Mouse (Mus musculus): ENCODE measurements around the gene Vmn1r32. TPM values are rescaled to one million over a fixed set of nuclear protein-coding genes. Genes with fewer than 3 reads are reported as not detected.
A peak's percentile ranks its signal among the peaks of the same experiment; 100 is the strongest.

Vmn1r32 gene
- polyA plus RNA-seq (2015; fragmentation: Nextera tagmentation; extraction: Ambion mirVana): not detected in 2 replicates

DNA sequence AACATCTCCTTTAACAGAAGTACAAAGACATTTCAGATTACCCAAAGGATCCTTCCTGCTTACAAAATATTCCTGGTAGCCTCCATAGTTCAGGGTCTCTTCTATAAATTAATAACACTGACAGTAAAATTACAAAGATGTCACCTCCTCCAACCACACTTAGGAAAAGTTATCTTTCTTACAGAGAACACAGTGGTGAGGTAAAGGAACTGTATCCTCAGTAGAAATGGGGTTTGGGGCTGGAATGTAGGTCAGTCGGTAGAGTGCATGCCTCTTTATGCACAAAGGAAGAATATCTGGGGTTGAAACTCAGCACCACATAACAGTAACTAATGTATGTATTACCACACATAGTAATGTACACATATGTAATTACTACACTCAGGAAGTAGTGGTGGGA lies at the start of gene Vmn1r32:
Vmn1r32 (minus strand) TSS at position 101 of the 400 bp plus-strand sequence.
- no peak within 1 kb of the TSS for H3K27ac ChIP-seq
- H3K27me3 ChIP-seq: no peaks in the 10 kb centered on the region
- no peak for ATAC-seq (ENCODE audit: insufficient number of reproducible peaks, low FRiP score, low TSS enrichment, low read depth)
- no peak within 1 kb of the TSS for H3K4me3 ChIP-seq
- no peaks in the 10 kb centered on the region for H3K36me3 ChIP-seq
- no peaks in the 10 kb centered on the region for H3K4me1 ChIP-seq
- H3K9ac ChIP-seq: no peak within 1 kb of the TSS
- H3K9me3 ChIP-seq: no peaks in the 10 kb centered on the region
- H3K4me2 ChIP-seq: no peak within 1 kb of the TSS
- 84% methylated on average over 1 of the region's 1 CpGs for WGBS

DNA sequence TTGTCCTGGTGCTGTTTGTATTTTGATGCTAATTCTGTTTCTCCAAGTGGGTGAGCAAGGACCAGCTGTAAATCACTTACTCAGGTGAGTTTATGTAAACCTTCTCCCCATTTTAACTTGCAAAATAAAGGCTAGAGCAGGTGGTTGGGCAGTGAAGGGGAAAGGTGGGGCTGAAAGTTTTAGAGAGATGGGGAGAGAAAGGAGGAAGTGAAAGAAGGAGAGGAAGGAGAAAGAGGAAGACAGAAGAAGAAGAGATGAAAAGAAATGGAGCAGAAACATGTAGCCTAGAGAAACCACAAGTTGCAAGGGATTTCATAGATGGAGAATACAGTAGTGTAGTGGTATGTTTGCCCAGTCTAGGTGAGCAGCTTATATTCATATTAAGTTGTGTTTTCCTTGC lies 35.9 kb upstream of the Vmn1r32 start:
- H3K36me3 ChIP-seq: no peaks in the 10 kb centered on the region

DNA sequence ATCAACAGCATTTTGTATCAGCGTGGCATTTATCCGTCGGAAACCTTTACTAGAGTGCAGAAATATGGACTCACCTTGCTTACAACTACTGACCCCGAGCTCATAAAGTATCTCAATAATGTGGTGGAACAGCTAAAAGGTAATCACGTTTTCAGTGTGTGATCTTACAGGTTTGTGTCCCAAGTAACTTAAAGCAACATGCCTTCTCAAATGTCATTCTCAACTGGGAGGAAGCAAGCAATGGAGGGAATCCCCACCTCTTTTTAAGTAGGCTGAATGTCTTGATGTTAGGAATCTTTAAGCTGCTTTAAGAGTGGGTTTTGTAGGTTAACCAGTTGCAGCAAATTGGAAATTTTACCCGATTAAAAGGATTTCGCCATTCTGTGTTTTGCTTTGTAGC lies 23.9 kb downstream of the Vmn1r32 start:
- 14% methylated on average over 7 of the region's 7 CpGs for WGBS
- Histone ChIP-seq H3K9me3 (no peaks in the 10 kb centered on the region), H3K4me1 (peaks cover 11% of the 10 kb centered on the region), H3K27me3 (no peaks in the 10 kb centered on the region), H3K4me3 (peak overlapping the region; percentile 69), H3K36me3 (peaks cover 9% of the 10 kb centered on the region), H3K9ac (peak overlapping the region; percentile 48; the same call in 1 of the 2 replicates), H3K4me2 (peak overlapping the region; percentile 68), H3K27ac (peak overlapping the region; percentile 91; the same call in 1 of the 2 replicates)
- ATAC-seq (ENCODE audit: insufficient number of reproducible peaks, low FRiP score, low TSS enrichment, low read depth): no peak

More for the DNA sequence above, 35.9 kb upstream of the Vmn1r32 start:
- ATAC-seq (ENCODE audit: insufficient number of reproducible peaks, low FRiP score, low TSS enrichment, low read depth): no peak
- no peaks in the 10 kb centered on the region for H3K27me3 ChIP-seq
- no peak overlapping the region for H3K4me2 ChIP-seq
- no peak overlapping the region for H3K27ac ChIP-seq
- no peaks in the 10 kb centered on the region for H3K9me3 ChIP-seq
- no peaks in the 10 kb centered on the region for H3K4me1 ChIP-seq
- H3K9ac ChIP-seq: no peak overlapping the region
- H3K4me3 ChIP-seq: no peak overlapping the region

DNA sequence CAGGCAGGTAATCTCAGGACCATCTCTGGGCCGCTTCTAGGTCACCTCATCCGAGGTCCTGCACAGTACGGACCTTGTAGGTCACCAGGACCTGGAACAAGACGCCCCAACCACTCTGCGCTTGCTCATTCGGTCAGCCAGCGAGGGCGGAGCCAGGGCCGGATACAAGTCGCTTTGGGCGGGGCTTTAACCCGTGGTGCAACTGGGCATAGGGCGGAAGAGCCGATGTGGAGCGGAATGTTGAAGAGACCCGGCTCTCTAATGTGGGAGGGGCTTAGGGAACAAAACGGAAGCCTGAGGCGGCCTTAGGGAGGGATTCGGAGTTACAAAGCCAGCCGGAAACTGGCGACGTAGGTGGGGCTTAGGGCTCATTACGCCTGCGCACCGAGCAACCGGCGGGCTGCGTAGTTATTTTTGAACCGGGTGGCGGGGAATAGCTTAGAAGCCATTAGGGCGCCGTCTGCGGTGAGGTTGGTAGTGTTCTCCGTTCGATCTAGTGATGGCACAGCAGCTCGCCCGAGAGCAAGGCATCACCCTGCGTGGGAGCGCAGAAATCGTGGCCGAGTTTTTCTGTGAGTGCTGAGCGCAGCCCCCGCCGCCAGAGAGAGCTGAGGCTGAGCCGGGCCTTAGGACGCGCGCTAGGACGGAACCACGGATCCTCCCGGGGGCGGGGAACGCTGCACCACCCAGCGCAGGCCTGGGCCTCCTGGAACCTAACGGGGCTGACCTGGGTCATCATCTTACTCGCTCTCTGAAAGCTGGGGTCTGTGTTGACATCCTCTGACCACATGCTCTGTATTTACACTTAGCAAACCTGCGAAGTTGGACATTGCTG lies 24.7 kb downstream of the Vmn1r32 start, which contains the start of gene Mad2l1:
Mad2l1 (plus strand) TSS at position 363 of the 835 bp plus-strand sequence.
- Histone ChIP-seq H3K4me3 (peak within 1 kb of the TSS; percentile 69), H3K9ac (peak within 1 kb of the TSS; percentile 48), H3K36me3 (peaks cover 9% of the 10 kb centered on the region), H3K4me1 (peaks cover 11% of the 10 kb centered on the region), H3K27me3 (no peaks in the 10 kb centered on the region), H3K27ac (peak within 1 kb of the TSS; percentile 91), H3K4me2 (peak within 1 kb of the TSS; percentile 68), H3K9me3 (no peaks in the 10 kb centered on the region)
- under 1% methylated on average over 57 of the region's 57 CpGs for WGBS
- ATAC-seq (ENCODE audit: insufficient number of reproducible peaks, low FRiP score, low TSS enrichment, low read depth): peak; percentile 100

DNA sequence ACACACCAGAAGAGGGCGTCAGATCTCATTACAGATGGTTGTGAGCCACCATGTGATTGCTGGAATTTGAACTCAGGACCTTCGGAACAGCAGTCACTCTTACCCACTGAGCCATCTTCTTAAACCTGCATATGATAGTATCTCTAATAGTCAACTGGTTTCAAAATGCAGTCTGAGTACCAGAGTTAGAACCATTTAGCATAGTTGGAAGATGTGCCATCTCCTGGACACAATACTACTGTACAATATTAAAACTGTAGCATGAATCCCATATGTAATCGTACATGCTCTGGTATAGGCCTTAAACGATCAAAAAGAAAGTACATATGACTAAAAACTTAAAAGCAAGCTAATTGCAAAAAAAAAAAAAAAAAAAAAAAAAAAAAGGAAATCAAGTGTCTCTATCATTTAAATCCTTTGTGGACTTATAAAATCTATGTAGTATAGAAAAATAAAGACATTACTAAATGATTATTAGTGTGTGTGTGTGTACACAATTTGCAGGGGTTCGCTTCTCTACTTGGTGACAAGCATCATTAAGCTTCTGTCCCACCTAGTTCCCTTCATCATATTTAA lies 25.4 kb downstream of the Vmn1r32 start:
- H3K4me1 ChIP-seq: peaks cover 11% of the 10 kb centered on the region
- H3K9ac ChIP-seq: 0 out of 2 replicates have a peak overlapping the region, but pooled peaks have one; percentile 31
- H3K27me3 ChIP-seq: no peaks in the 10 kb centered on the region

DNA sequence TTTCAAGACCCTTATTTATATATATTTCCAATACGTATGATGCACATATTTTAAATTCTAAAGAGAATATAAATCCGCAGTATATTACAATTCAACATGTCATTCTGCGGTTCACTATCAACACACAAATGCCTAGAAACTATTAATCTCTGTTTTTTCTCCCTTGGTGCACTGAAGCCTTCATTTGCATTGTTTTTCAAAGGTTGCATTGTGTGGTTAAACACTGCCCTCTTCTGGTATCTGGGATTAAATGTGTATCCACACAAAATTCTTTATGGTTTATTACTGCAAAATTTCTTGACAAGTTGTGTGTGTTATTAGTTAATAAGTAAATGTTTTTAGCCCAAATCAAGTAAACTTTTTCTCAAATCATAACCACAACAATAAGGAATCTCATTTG lies 26.7 kb downstream of the Vmn1r32 start:
- H3K27ac ChIP-seq: no peak overlapping the region
- WGBS: 33% methylated on average over 3 of the region's 3 CpGs
- H3K36me3 ChIP-seq: no peaks in the 10 kb centered on the region
- H3K9ac ChIP-seq: no peak overlapping the region
- H3K4me1 ChIP-seq: peaks cover 11% of the 10 kb centered on the region
- no peak overlapping the region for H3K4me3 ChIP-seq
- H3K4me2 ChIP-seq: no peak overlapping the region
- H3K27me3 ChIP-seq: no peaks in the 10 kb centered on the region
- no peaks in the 10 kb centered on the region for H3K9me3 ChIP-seq
- no peak for ATAC-seq (ENCODE audit: insufficient number of reproducible peaks, low FRiP score, low TSS enrichment, low read depth)

More for the DNA sequence above, 25.4 kb downstream of the Vmn1r32 start:
- peak overlapping the region; percentile 68 for H3K4me2 ChIP-seq
- no peak for ATAC-seq (ENCODE audit: insufficient number of reproducible peaks, low FRiP score, low TSS enrichment, low read depth)
- peak overlapping the region; percentile 91 for H3K27ac ChIP-seq
- H3K4me3 ChIP-seq: peak overlapping the region; percentile 69
- H3K36me3 ChIP-seq: peaks cover 4% of the 10 kb centered on the region
- WGBS: 71% methylated on average over 5 of the region's 5 CpGs
- H3K9me3 ChIP-seq: no peaks in the 10 kb centered on the region

DNA sequence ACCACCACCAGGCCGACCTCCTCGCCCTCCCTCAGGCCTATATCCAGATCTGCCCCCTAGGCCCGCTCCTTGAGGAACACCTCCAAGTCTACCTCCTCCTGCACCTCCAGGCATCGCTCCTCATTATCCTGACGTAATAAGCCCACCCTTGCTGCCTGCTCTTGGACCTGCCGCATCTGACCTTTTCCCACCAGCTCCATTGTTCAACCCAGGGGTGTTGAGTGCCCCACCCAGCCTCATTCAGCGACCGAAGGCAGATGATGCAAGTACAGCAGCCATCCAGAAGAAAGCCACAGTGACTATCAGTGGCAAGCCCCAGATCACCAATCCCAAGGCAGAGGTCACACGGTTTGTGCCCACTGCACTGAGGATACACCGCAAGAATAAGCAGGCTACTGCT lies 31.5 kb downstream of the Vmn1r32 start:
- 95% methylated on average over 10 of the region's 10 CpGs for WGBS
- no peaks in the 10 kb centered on the region for H3K27me3 ChIP-seq
- no peaks in the 10 kb centered on the region for H3K9me3 ChIP-seq
- no peak overlapping the region for H3K27ac ChIP-seq
- H3K36me3 ChIP-seq: no peaks in the 10 kb centered on the region
- H3K9ac ChIP-seq: no peak overlapping the region
- no peak overlapping the region for H3K4me2 ChIP-seq
- no peaks in the 10 kb centered on the region for H3K4me1 ChIP-seq
- H3K4me3 ChIP-seq: no peak overlapping the region
- no peak for ATAC-seq (ENCODE audit: insufficient number of reproducible peaks, low FRiP score, low TSS enrichment, low read depth)

DNA sequence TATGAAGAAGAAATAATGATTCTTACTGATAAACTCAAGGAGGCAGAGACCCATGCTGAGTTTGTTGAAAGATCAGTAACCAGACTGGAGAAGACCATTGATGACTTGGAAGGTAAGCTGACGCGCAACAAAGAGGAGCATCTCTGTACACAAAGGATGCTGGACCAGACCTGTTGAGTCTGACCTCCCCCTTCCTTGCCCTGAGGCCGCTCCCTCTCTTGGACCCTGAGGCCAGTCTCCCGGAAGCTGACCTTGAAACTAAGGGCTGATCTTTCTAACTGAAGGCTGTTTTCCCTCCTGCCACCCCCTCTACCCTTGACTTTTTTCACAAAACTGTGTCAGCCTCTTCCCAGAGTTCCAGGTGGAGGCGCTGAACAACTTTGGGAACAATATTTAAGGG lies 43.5 kb downstream of the Vmn1r32 start:
- no peak for ATAC-seq (ENCODE audit: insufficient number of reproducible peaks, low FRiP score, low TSS enrichment, low read depth)
- H3K4me3 ChIP-seq: no peak overlapping the region
- H3K36me3 ChIP-seq: no peaks in the 10 kb centered on the region
- H3K4me1 ChIP-seq: no peaks in the 10 kb centered on the region
- H3K27ac ChIP-seq: no peak overlapping the region
- no peak overlapping the region for H3K9ac ChIP-seq
- no peaks in the 10 kb centered on the region for H3K9me3 ChIP-seq
- no peaks in the 10 kb centered on the region for H3K27me3 ChIP-seq
- no peak overlapping the region for H3K4me2 ChIP-seq
- 94% methylated on average over 5 of the region's 5 CpGs for WGBS

Other genes starting within 250 kb of the Vmn1r32 start
- gene Mad2l1, start 24.7 kb downstream of the Vmn1r32 start, polyA plus RNA-seq (2015; fragmentation: Nextera tagmentation; extraction: Ambion mirVana): 65.7 and 68.7 TPM in 2 replicates
- gene Vmn1r33, start 58.2 kb upstream of the Vmn1r32 start, polyA plus RNA-seq (2015; fragmentation: Nextera tagmentation; extraction: Ambion mirVana): not detected in 2 replicates
- gene Vmn1r34, start 83.8 kb upstream of the Vmn1r32 start, polyA plus RNA-seq (2015; fragmentation: Nextera tagmentation; extraction: Ambion mirVana): not detected in 2 replicates
- not detected in 2 replicates for gene Vmn1r35, start 125.8 kb upstream of the Vmn1r32 start, polyA plus RNA-seq (2015; fragmentation: Nextera tagmentation; extraction: Ambion mirVana)
- not detected in 2 replicates for gene Vmn1r36, start 159.1 kb upstream of the Vmn1r32 start, polyA plus RNA-seq (2015; fragmentation: Nextera tagmentation; extraction: Ambion mirVana)
- gene Vmn1r37, start 169.3 kb upstream of the Vmn1r32 start, polyA plus RNA-seq (2015; fragmentation: Nextera tagmentation; extraction: Ambion mirVana): not detected in 2 replicates
- not detected in 2 replicates for gene Vmn1r38, start 222.5 kb upstream of the Vmn1r32 start, polyA plus RNA-seq (2015; fragmentation: Nextera tagmentation; extraction: Ambion mirVana)